Mouse (Mus musculus) spleen, adult 2 months (tissue): ENCODE results near the gene Mrpl38.

Source experiments
- CTCF ChIP-seq: fragments of 200-500 bp; IDR thresholded peaks from 2 replicates; pipeline ENCODE4 v1.5.1; 2011; ENCODE audit warnings: mild to moderate bottlenecking, inconsistent platforms; ENCODE audit not compliant: insufficient read depth, insufficient read length, insufficient replicate concordance; ENCODE audit errors: extremely low read depth
- POLR2A ChIP-seq: fragments of 200-500 bp; IDR thresholded peaks from 2 replicates; pipeline ENCODE4 v1.6.1; 2011; ENCODE audit warnings: low read depth, low read length, inconsistent platforms

DNA sequence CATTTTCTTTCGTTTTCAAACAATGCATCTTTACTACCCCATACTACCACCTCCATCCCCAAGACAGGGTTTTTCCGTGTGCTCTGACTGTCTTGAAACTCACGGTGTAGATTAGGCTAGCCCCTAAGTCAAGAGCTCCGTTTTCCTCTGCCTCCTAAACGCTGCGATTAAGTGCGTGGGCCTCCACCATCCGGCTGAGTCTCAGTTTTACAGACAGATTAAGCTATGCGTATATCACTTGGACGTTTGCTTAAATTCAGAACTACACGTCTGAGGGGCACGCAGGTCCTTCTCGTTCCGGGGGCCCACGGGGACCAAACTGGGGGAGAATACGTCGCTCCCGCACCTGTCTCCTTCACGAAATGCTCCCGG lies 586 bp downstream of the Mrpl38 start:
- TF ChIP-seq POLR2A (no peak), CTCF (no peak)
